Mouse (Mus musculus): ENCODE results near the gene Zdhhc20.

GRCm38 (mm10) chr14:57787406-57787805 lies 102.7 kb downstream of the Zdhhc20 start:
- TF ChIP-seq POLR2A (IDR thresholded peaks at IDR 0.05; ENCODE audit: borderline replicate concordance, extremely low read depth, insufficient read depth, insufficient read length, poor library complexity, severe bottlenecking) (no peak), CTCF (IDR thresholded peaks at IDR 0.05; ENCODE audit: borderline replicate concordance, extremely low read depth, insufficient read depth, insufficient read length) (no peak)
